Mouse (Mus musculus) liver, postnatal 0 days (tissue): ENCODE measurements around the gene Clock. TPM values are rescaled to one million over a fixed set of nuclear protein-coding genes. Genes with fewer than 3 reads are reported as not detected.
A peak's percentile ranks its signal among the peaks of the same experiment; 100 is the strongest.

ENCODE experiments used
- ATAC-seq: fragments of 200-750 bp; cut with Nextera tagmentation; 2 replicates; pipeline ENCODE4 v1.8.0; 2017; ENCODE audit warnings: mild to moderate bottlenecking, moderate library complexity
- DNase-seq: peaks from one replicate; pipeline ENCODE4 v3.0.0-alpha.2; 2016
- H3K27ac ChIP-seq: fragments of 300-500 bp; sonication (generic); 2 replicates; pipeline ENCODE4 v1.5.1; 2014; ENCODE audit warnings: antibody characterized with exemption, moderate library complexity, mild to moderate bottlenecking, low read depth
- H3K27me3 ChIP-seq: fragments of 300-500 bp; sonication (generic); 2 replicates; pipeline ENCODE4 v1.6.1; 2014; ENCODE audit warnings: low read length, control low read depth, mixed read lengths; ENCODE audit not compliant: insufficient read depth
- H3K36me3 ChIP-seq: fragments of 300-500 bp; sonication (generic); replicated peaks from 2 replicates; pipeline ENCODE4 v1.6.1; 2014; ENCODE audit warnings: mild to moderate bottlenecking, control low read depth, low read length, moderate library complexity, mixed read lengths; ENCODE audit not compliant: insufficient read depth
- H3K4me1 ChIP-seq: fragments of 300-500 bp; sonication (generic); 2 replicates; pipeline ENCODE4 v1.6.1; 2014; ENCODE audit warnings: antibody characterized with exemption, mild to moderate bottlenecking, control low read depth; ENCODE audit not compliant: insufficient read depth
- H3K4me2 ChIP-seq: fragments of 300-500 bp; sonication (generic); 2 replicates; pipeline ENCODE4 v1.6.1; 2014; ENCODE audit warnings: low read depth, mild to moderate bottlenecking, low read length, moderate library complexity, mixed read lengths
- H3K4me3 ChIP-seq: fragments of 300-500 bp; sonication (generic); 2 replicates; pipeline ENCODE4 v1.5.1; 2014; ENCODE audit warnings: low read depth, low read length
- H3K9ac ChIP-seq: fragments of 300-500 bp; sonication (generic); replicated peaks from 2 replicates; pipeline ENCODE4 v1.6.1; 2014; ENCODE audit warnings: mild to moderate bottlenecking, moderate library complexity
- H3K9me3 ChIP-seq: fragments of 300-500 bp; sonication (generic); 2 replicates; pipeline ENCODE4 v1.6.1; 2016; ENCODE audit warnings: mild to moderate bottlenecking, control low read depth, low read length, mixed read lengths
- CTCF ChIP-seq: sonication (generic); IDR thresholded peaks from 2 replicates; pipeline ENCODE4 v1.5.1; 2016; ENCODE audit warnings: antibody characterized with exemption, low read depth
- EP300 ChIP-seq: IDR thresholded peaks from 2 replicates; pipeline ENCODE4 v1.6.1; 2016; ENCODE audit warnings: antibody characterized with exemption, low read depth, mild to moderate bottlenecking
- WGBS: fragments of 180-500 bp; shearing (Covaris S2); extraction: QIAGEN DNeasy Blood & Tissue Kit; methylation state at CpG from one replicate; pipeline ENCODE4 v1.1.7; 2014; ENCODE audit not compliant: insufficient replicate concordance; 5-methylcytosine and 5-hydroxymethylcytosine counted together
- polyA plus RNA-seq: library from polyadenylated mRNA; unstranded; fragments of >200 nt; fragmentation: Nextera tagmentation; extraction: Ambion mirVana; gene quantifications from 2 replicates; pipeline ENCODE4 v1.2.1, GENCODE M21; 2015

Gene Clock
- polyA plus RNA-seq, 1 experiment from 2014 or later, result 2.3 TPM

DNA sequence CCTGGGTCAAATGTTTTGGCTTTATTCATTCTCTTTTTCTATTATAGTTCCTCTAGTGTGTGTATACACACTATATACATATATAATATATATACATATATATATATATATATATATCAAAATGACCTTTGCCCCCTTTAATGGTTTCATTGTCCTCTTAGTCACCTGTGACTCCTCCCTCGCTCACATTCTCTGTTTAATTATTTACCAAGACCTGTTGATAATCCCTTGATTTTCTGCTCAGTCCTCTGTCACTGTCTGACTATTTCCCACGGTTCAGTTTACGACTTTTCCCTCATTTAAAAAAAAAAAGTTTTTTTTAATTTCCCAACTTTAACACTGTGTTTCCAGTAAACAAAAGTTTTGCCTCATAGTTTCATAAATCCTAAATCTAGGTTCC is 1.7 kb upstream of the Clock start:
- H3K36me3 ChIP-seq, result no peaks in the 10 kb centered on the region
- H3K9ac ChIP-seq, result no peak overlapping the region
- no peak for DNase-seq
- peak overlapping the region; percentile 93 for H3K4me2 ChIP-seq
- ATAC-seq, result no peak
- no peak overlapping the region for H3K4me3 ChIP-seq
- no peaks in the 10 kb centered on the region for H3K9me3 ChIP-seq
- H3K27ac ChIP-seq, result peak overlapping the region; percentile 46
- WGBS, result 50% methylated on average over 3 of the region's 3 CpGs
- H3K27me3 ChIP-seq, result peaks cover 6% of the 10 kb centered on the region; the same call in 1 of the 2 replicates
- H3K4me1 ChIP-seq, result peaks cover 3% of the 10 kb centered on the region; the same call in 1 of the 2 replicates
- TF ChIP-seq EP300 (no peak), CTCF (no peak)

DNA sequence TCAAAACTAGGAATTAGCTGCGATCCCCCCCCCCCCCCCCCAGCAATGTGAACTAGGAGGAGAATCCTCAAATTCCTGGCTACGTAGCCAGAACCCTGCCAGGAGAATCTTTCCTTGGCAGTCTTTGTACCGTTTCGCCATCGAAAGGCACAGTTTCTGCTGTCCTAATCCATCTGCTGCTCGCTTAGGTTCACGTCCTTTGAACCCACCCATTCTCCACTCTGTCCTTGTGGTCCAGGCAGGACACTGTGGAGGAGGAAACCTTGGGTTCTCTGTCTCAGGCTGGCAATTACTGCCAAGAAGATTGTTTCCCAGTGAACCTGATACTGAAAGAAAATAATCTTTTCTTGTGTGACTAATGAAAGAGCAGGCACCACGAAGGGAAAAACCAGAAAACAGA is 1.0 kb upstream of the Clock start:
- 10% methylated on average over 8 of the region's 8 CpGs for WGBS
- H3K27ac ChIP-seq, result peak overlapping the region; percentile 46
- no peaks in the 10 kb centered on the region for H3K36me3 ChIP-seq
- TF ChIP-seq EP300 (no peak), CTCF (no peak)
- no peak overlapping the region for H3K9ac ChIP-seq
- peak overlapping the region; percentile 94; the same call in 1 of the 2 replicates for H3K4me3 ChIP-seq
- ATAC-seq (no peak), DNase-seq (peak; percentile 20)
- H3K9me3 ChIP-seq, result no peaks in the 10 kb centered on the region
- peaks cover 6% of the 10 kb centered on the region; the same call in 1 of the 2 replicates for H3K27me3 ChIP-seq
- H3K4me2 ChIP-seq, result peak overlapping the region; percentile 93
- H3K4me1 ChIP-seq, result peaks cover 3% of the 10 kb centered on the region; the same call in 1 of the 2 replicates

GRCm38 (mm10) chr5:76303745-76304451 is 694 bp downstream of the Clock start:
- ATAC-seq (peak; percentile 83), DNase-seq (peak; percentile 85)
- Histone ChIP-seq H3K4me1 (peaks cover 3% of the 10 kb centered on the region; the same call in 1 of the 2 replicates), H3K36me3 (no peaks in the 10 kb centered on the region), H3K9me3 (no peaks in the 10 kb centered on the region), H3K27me3 (peaks cover 6% of the 10 kb centered on the region; the same call in 1 of the 2 replicates), H3K4me3 (peak overlapping the region; percentile 94), H3K27ac (peak overlapping the region; percentile 97), H3K4me2 (peak overlapping the region; percentile 93), H3K9ac (peak overlapping the region; percentile 88)
- no peak for TF ChIP-seq CTCF
- TF ChIP-seq EP300, result no peak
- WGBS, result 2% methylated on average over 85 of the region's 100 CpGs

- Histone ChIP-seq H3K4me2 (peak overlapping the region; percentile 93), H3K36me3 (no peaks in the 10 kb centered on the region), H3K9ac (peak overlapping the region; percentile 88), H3K9me3 (no peaks in the 10 kb centered on the region), H3K27ac (peak overlapping the region; percentile 97), H3K27me3 (peaks cover 6% of the 10 kb centered on the region; the same call in 1 of the 2 replicates), H3K4me1 (peaks cover 3% of the 10 kb centered on the region; the same call in 1 of the 2 replicates), H3K4me3 (peak overlapping the region; percentile 94)
- no peak for DNase-seq
- 10% methylated on average over 11 of the region's 11 CpGs for WGBS
- peak; percentile 6; the same call in 1 of the 2 replicates for ATAC-seq
- TF ChIP-seq EP300 (no peak), CTCF (no peak)
Measured at GRCm38 (mm10) chr5:76303379-76303744, 1.2 kb downstream of the Clock start.

- Histone ChIP-seq H3K9ac (no peak overlapping the region), H3K4me2 (no peak overlapping the region), H3K9me3 (no peaks in the 10 kb centered on the region), H3K27ac (no peak overlapping the region), H3K4me3 (no peak overlapping the region), H3K36me3 (no peaks in the 10 kb centered on the region), H3K27me3 (peaks cover 6% of the 10 kb centered on the region; the same call in 1 of the 2 replicates), H3K4me1 (peaks cover 3% of the 10 kb centered on the region; the same call in 1 of the 2 replicates)
- ATAC-seq (no peak), DNase-seq (no peak)
- 78% methylated on average over 2 of the region's 2 CpGs for WGBS
- TF ChIP-seq EP300 (no peak), CTCF (peak; percentile 23)
Measured at GRCm38 (mm10) chr5:76302009-76302408, 2.6 kb downstream of the Clock start.

DNA sequence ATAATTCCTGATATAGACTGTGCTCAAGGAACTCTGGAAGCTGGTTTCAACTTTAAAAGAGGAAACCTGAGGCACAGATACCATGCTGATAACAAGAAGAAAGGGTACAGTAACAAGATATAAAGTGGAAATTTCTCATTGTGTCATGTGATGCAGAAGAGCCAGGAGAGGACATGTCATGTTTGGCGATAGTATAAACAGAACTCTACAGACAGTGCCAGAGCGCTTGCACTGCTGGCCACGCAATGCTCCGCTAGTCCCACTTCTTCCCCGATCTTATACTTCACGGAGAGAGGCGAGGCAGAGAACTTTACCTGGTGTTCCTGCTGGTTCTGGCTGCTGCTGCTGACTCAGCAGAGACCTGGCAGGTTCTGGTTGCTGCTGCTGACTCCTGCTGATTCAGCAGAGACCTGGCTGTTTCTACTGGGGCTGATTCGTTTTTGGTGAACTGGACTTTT is 15.3 kb downstream of the Clock start:
- Histone ChIP-seq H3K27ac (no peak overlapping the region), H3K4me3 (no peak overlapping the region), H3K9ac (no peak overlapping the region), H3K4me2 (no peak overlapping the region), H3K9me3 (no peaks in the 10 kb centered on the region), H3K4me1 (peaks cover 4% of the 10 kb centered on the region; the same call in 1 of the 2 replicates), H3K36me3 (no peaks in the 10 kb centered on the region), H3K27me3 (no peaks in the 10 kb centered on the region)
- TF ChIP-seq CTCF, result no peak
- TF ChIP-seq EP300, result no peak
- ATAC-seq (no peak), DNase-seq (no peak)
- WGBS, result 78% methylated on average over 8 of the region's 8 CpGs
